Mouse (Mus musculus): ENCODE measurements at regions not wholly inside any gene's neighbourhood (a gene's known extent, or its start where the extent isn't known, plus 50 kb on each side); places are given as distances from the start of the nearest gene placed in this dataset.

GRCm38 (mm10) chr13:63627184-63627893 lies 53.9 kb upstream of the Ptch1 start:
- DNase-seq: peak; percentile 29

DNA sequence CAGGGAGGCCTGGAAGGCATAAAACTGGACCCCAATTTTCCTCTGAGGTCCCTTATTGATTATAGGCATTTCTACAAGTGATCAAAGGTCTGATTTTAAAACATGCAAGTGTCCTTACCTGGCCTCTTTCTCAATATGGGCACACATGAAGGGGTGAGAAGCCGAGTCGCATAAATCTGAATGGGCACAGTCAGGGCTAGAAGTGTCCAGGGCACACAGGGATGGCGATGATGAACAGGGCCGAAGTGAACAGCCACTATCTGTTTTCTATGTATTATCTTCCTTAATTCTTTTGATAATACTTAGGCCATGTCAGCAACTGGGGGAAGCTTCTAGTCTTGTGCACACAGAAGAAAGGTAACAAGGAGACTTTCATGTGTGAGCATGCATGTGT lies 54.5 kb upstream of the Ptch1 start:
- DNase-seq: no peak

GRCm38 (mm10) chr13:63631771-63632347 lies 58.5 kb upstream of the Ptch1 start:
- DNase-seq: no peak

DNA sequence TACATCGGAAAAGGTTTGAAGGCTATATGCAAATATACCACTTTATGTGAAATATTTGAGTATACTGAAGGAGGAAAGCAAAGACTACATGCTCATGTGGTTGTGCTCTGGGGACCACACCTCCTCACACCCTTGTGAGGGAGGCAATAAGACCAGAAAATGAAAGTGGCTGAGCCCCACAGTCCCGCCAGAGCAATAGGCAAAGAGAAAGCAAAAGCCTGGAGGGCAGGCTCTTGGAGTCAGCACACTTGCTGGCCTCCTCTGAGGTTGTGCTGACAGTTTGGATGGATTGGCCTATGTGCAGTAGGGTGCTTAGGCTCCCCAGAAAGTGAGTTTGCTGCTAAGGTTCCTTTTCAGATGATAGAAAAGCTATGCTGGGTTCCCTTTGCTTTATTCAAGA lies 60.9 kb upstream of the Ptch1 start:
- no peak for DNase-seq

- DNase-seq: peak; percentile 16
Observed at GRCm38 (mm10) chr13:63641649-63642226, 68.3 kb upstream of the Ptch1 start.

GRCm38 (mm10) chr13:63642617-63643016 lies 69.2 kb upstream of the Ptch1 start:
- DNase-seq: peak; percentile 89

DNA sequence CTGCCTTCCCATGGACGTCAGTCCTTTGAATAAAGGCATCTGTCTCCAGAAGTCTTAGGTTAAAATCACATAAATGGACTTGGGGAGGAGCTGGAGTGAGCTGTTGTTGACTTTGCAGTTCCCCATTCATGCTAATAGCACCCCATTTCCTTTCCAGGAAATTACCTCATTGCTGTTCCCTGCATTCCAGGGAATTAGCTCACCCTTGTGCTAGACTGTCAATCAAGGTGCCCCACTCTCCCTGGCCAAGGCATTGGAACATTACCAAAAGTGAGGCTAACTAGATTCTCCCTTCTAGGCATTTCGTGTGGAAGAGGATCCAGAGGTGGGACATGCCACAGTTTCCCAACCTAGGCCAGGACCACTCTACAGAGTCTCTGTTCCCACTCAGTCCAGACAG lies 70.0 kb upstream of the Ptch1 start:
- peak; percentile 72 for DNase-seq

- no peak for DNase-seq
Observed at GRCm38 (mm10) chr13:63644308-63644707, 70.9 kb upstream of the Ptch1 start.

DNA sequence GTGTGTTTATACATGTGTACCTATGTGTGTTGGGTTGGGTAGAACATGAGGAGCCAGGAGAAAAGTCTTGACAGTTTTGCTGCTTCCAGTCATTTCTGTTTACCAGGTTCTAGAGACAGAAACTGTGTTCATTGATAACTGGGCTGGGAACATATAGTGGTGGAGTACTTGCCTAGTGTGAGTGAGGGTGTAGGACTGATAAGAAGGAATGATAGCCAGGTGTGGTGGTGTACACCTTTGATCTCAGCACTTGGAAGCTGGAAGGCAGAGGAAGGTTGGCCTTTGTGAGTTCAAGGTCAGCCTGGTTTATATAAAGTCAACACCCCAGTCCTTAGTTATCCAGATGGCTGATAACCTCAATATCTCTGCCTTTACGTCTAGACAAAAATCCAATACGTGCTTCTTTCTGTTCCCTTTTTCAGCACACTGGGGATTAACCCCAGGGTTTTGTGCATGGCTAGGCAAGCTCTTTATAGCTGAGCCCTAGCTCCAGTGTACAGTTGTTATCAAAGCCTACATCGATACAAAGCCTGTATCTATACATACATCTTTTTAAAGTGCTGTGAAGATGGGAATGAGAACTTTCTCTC lies 75.8 kb upstream of the Ptch1 start:
- DNase-seq: no peak

DNA sequence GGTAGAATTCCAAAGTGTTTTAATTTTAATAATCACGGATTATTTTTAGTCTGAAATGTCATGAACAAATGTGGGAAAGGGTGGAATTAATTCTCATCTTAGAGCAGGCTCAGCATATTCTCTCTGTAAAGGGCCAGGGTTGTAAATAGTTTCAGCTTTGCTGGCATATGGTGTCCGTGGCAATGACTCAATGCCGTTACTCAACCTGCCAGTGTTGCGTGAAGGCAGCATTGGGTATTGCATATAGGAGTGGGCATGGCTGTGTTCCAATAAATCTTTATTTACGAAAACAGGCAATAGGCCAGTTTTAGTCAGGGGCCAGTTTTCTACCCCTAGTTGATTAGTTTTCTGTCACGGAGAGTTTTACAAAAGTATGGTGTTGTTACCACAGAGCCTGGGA lies 81.1 kb upstream of the Ptch1 start:
- no peak for DNase-seq

- DNase-seq: no peak
Observed at GRCm38 (mm10) chr13:63657115-63657514, 83.7 kb upstream of the Ptch1 start.

- DNase-seq: no peak
Observed at GRCm38 (mm10) chr13:63659412-63659811, 86.0 kb upstream of the Ptch1 start.

DNA sequence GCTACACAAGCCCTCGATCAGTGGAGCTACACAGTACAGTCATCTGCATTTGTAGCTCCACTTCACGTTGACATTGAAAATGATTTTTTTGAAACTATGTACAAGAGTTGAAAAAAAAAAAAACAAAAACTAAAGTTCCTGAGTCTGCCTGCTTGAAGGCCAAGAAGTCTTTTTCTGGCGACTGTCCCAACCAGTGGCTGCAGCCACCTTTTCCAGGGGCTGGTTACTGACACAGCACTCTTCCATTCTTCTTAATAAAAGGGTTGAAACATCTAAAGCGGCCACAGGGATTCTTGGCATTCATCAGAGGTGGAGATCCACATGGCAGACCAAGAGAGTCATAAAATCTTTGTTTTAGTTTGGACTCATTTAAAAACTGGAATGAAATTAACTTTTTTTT lies 87.0 kb upstream of the Ptch1 start:
- no peak for DNase-seq

DNA sequence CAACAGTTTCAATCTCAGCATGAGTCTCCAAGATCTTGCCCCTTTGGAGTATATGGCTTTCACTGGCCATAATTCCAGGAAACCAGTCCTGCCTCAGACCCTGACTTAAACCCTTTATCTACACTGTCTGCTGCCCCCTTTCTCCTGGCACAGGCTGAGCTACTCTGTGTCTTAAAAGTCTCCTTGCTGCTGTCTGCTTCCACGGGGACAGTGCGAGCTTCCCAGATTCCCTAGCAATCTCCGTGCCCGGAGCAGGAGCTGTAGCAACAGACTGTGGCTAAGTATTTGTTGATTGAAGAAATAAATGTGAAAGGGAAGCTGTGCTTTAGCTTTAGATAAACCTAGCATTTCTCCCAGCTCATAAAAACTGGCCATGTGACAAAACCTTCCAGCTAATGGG lies 95.2 kb upstream of the Ptch1 start:
- DNase-seq: peak; percentile 39

- DNase-seq: no peak
Observed at GRCm38 (mm10) chr13:63669031-63669430, 95.6 kb upstream of the Ptch1 start.

- DNase-seq: no peak
Observed at GRCm38 (mm10) chr13:63672425-63672824, 99.0 kb upstream of the Ptch1 start.

- DNase-seq: no peak
Observed at GRCm38 (mm10) chr13:63677696-63678095, 104.3 kb upstream of the Ptch1 start.

- peak; percentile 73 for DNase-seq
Observed at GRCm38 (mm10) chr13:63678265-63679260, 105.2 kb upstream of the Ptch1 start.

- DNase-seq: no peak
Observed at GRCm38 (mm10) chr13:63682341-63682740, 108.9 kb upstream of the Ptch1 start.

GRCm38 (mm10) chr13:63691974-63692373 lies 118.6 kb upstream of the Ptch1 start:
- no peak for DNase-seq

- DNase-seq: no peak
Observed at GRCm38 (mm10) chr13:63693636-63694035, 120.2 kb upstream of the Ptch1 start.

GRCm38 (mm10) chr13:63696399-63696798 lies 118.6 kb upstream of the Ercc6l2 start:
- peak; percentile 74 for DNase-seq

GRCm38 (mm10) chr13:63699624-63700023 lies 115.4 kb upstream of the Ercc6l2 start:
- peak; percentile 35 for DNase-seq
